ENCODE assay signal across 31 mouse cellular contexts in the genomic region with DNA sequence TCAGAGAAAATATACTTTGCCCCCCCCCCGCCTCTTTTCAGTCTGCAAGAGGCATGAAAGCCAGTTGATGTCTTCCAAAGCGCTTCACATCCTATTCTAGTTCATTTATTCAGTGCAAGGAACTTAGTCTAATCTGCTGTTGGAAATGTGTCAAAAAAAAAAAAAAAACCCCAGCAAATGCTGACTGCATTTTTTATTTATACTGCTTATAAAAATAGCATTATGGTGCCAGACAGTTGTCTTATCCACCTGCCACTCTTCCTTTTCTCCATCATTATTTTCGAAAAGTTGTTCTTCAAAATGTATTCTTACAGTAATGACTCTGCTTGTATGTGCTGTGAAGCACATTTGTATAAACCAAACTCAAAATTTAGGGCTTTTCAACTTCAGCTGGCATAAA.
A peak's percentile ranks its signal among the peaks of the same experiment; 100 is the strongest.
DNase-seq lines count a peak whose midpoint lies in the region; ATAC-seq and TF ChIP-seq lines count a peak whose summit lies in the region.
"Had no signal": no experiment of that assay in that cellular context is flagged by ENCODE, and none has a peak within 500 bp of the region (broad histone marks: within the 10 kb centered on the region; RNA-seq: fewer than 3 reads in every experiment).

No protein-coding gene starts in this region.

- H3K9me3 ChIP-seq in forebrain, postnatal 0 days (ENCODE audit: low read length), result no peaks in the 10 kb centered on the region
- H3K9me3 ChIP-seq in forebrain, embryonic 12.5 days, result no peaks in the 10 kb centered on the region
- H3K9me3 ChIP-seq: embryonic facial prominence, embryonic 10.5 days; embryonic facial prominence, embryonic 13.5 days; heart, embryonic 12.5 days; heart, embryonic 15.5 days; hindbrain, embryonic 10.5 days; hindbrain, embryonic 13.5 days; intestine, embryonic 15.5 days had no signal

- no peak overlapping the region for H3K9ac ChIP-seq in forebrain, postnatal 0 days
- no peak overlapping the region for H3K9ac ChIP-seq in forebrain, embryonic 12.5 days
- H3K9ac ChIP-seq: embryonic facial prominence, embryonic 13.5 days; heart, embryonic 12.5 days; heart, embryonic 15.5 days; hindbrain, embryonic 13.5 days; intestine, embryonic 15.5 days had no signal

- H3K27me3 ChIP-seq in forebrain, postnatal 0 days (ENCODE audit: insufficient read depth, low read length), result no peaks in the 10 kb centered on the region
- H3K27me3 ChIP-seq in forebrain, embryonic 12.5 days, result no peaks in the 10 kb centered on the region
- H3K27me3 ChIP-seq: embryonic facial prominence, embryonic 13.5 days; heart, embryonic 12.5 days; heart, embryonic 15.5 days; hindbrain, embryonic 13.5 days; intestine, embryonic 15.5 days had no signal

- no peak for TF ChIP-seq CTCF in forebrain, postnatal 0 days (IDR thresholded peaks at IDR 0.05; ENCODE audit: low read depth)
- TF ChIP-seq CTCF in brain, embryonic 14.5 days (IDR thresholded peaks at IDR 0.05; ENCODE audit: borderline replicate concordance, extremely low read depth, insufficient read depth, insufficient read length), result no peak

- H3K4me3 ChIP-seq in forebrain, postnatal 0 days (ENCODE audit: low read depth, low read length), result no peak overlapping the region
- H3K4me3 ChIP-seq in forebrain, embryonic 12.5 days (replicated peaks), result no peak overlapping the region
- H3K4me3 ChIP-seq: embryonic facial prominence, embryonic 10.5 days; embryonic facial prominence, embryonic 13.5 days; erythroblast, embryonic 14.5 days; gastrocnemius, adult 2 months; heart, embryonic 12.5 days; heart, embryonic 15.5 days; hindbrain, embryonic 10.5 days; hindbrain, embryonic 13.5 days; intestine, embryonic 15.5 days had no signal

- no peaks in the 10 kb centered on the region for H3K4me1 ChIP-seq in forebrain, postnatal 0 days (ENCODE audit: insufficient read depth)
- no peaks in the 10 kb centered on the region for H3K4me1 ChIP-seq in forebrain, embryonic 12.5 days
- H3K4me1 ChIP-seq: embryonic facial prominence, embryonic 10.5 days; embryonic facial prominence, embryonic 13.5 days; heart, embryonic 12.5 days; heart, embryonic 15.5 days; hindbrain, embryonic 10.5 days; hindbrain, embryonic 13.5 days; intestine, embryonic 15.5 days had no signal

- no peak for TF ChIP-seq POLR2A in brain, embryonic 14.5 days (IDR thresholded peaks at IDR 0.05; ENCODE audit: borderline replicate concordance, extremely low read depth, insufficient read depth, insufficient read length, poor library complexity, severe bottlenecking)

- WGBS in forebrain, postnatal 0 days, result 60% methylated on average over 3 of the region's 3 CpGs
- WGBS in forebrain, embryonic 12.5 days, result 85% methylated on average over 3 of the region's 3 CpGs

- no peak overlapping the region for H3K27ac ChIP-seq in forebrain, postnatal 0 days (ENCODE audit: low read depth, low read length)
- no peak overlapping the region for H3K27ac ChIP-seq in forebrain, embryonic 12.5 days
- H3K27ac ChIP-seq: embryonic facial prominence, embryonic 10.5 days; embryonic facial prominence, embryonic 13.5 days; gastrocnemius, adult 2 months; heart, embryonic 15.5 days; hindbrain, embryonic 10.5 days; hindbrain, embryonic 13.5 days; intestine, embryonic 15.5 days had no signal

- peak; percentile 39 for DNase-seq in forebrain, postnatal 0 days
- peak; percentile 5 to 25 for DNase-seq in left cerebral cortex, postnatal 25 days (ENCODE audit: low spot score in 2 of 2)
- DNase-seq in left cerebral cortex, adult 18-20 months (ENCODE audit: low spot score in 2 of 2), result no peak
- DNase-seq in brain, embryonic 14.5 days (ENCODE audit: low read depth), result peak; percentile 56
- DNase-seq in retina, embryonic 14.5 days (ENCODE audit: low spot score), result no peak
- no peak for DNase-seq in kidney, postnatal 25 days
- DNase-seq: adrenal gland, adult 8-10 months; adrenal gland, postnatal 25 days; cerebellum, adult 11-12 months; cerebellum, adult 8-10 months; cerebellum, postnatal 10 days; cerebellum, postnatal 36 days; embryo, embryonic 11 days; gastrocnemius, adult 2 months; gastrocnemius, postnatal 14 days; heart, adult 11 months; heart, postnatal 10 days; heart, postnatal 36 days; kidney, adult 11 months had no signal

- intact Hi-C loops in left cerebral cortex, postnatal 25 days (cut with DNase I), result no loop called here

- peak; percentile 70 for ATAC-seq in forebrain, postnatal 0 days
- ATAC-seq in forebrain, embryonic 12.5 days (ENCODE audit: low FRiP score), result no peak
- ATAC-seq: activated CD4-positive, CD25-positive, alpha-beta regulatory T cell, adult 4 months; CD4-positive, CD25-positive, alpha-beta regulatory T cell, adult 4 months; hindbrain, embryonic 16.5 days; intestine, embryonic 15.5 days had no signal

- H3K36me3 ChIP-seq in forebrain, postnatal 0 days (ENCODE audit: insufficient read depth), result no peaks in the 10 kb centered on the region
- H3K36me3 ChIP-seq in forebrain, embryonic 12.5 days (replicated peaks), result no peaks in the 10 kb centered on the region
- H3K36me3 ChIP-seq: embryonic facial prominence, embryonic 10.5 days; embryonic facial prominence, embryonic 13.5 days; heart, embryonic 12.5 days; heart, embryonic 15.5 days; hindbrain, embryonic 10.5 days; hindbrain, embryonic 13.5 days; intestine, embryonic 15.5 days had no signal

- H3K4me2 ChIP-seq in forebrain, postnatal 0 days (ENCODE audit: low read depth), result no peak overlapping the region
- no peak overlapping the region for H3K4me2 ChIP-seq in forebrain, embryonic 12.5 days
- H3K4me2 ChIP-seq: embryonic facial prominence, embryonic 13.5 days; heart, embryonic 12.5 days; heart, embryonic 15.5 days; hindbrain, embryonic 13.5 days; intestine, embryonic 15.5 days had no signal

Comparison
In these comparisons a context has a peak if more than half of its experiments do, and no peak if none do; other contexts are left out.
1. DNase-seq: peak in forebrain, postnatal 0 days (single experiment), left cerebral cortex, postnatal 25 days (2 of 2) and brain, embryonic 14.5 days (single experiment); none in left cerebral cortex, adult 18-20 months (0 of 2), retina, embryonic 14.5 days (single experiment) and kidney, postnatal 25 days (0 of 2).